Mouse (Mus musculus): ENCODE measurements at regions not wholly inside any gene's neighbourhood (a gene's known extent, or its start where the extent isn't known, plus 50 kb on each side); places are given as distances from the start of the nearest gene placed in this dataset.

GRCm38 (mm10) chr9:102782926-102783850, 51.5 kb upstream of the Ryk start:
- Histone ChIP-seq H3K4me1 (replicated peaks; ENCODE audit: control insufficient read depth, insufficient read depth, low read length) (peaks cover 9% of the 10 kb centered on the region), H3K27ac (ENCODE audit: low read depth, low read length) (no peak overlapping the region), H3K27me3 (replicated peaks; ENCODE audit: control insufficient read depth, insufficient read depth, low read length) (no peaks in the 10 kb centered on the region), H3K4me3 (ENCODE audit: low read depth, low read length) (no peak overlapping the region), H3K36me3 (ENCODE audit: control insufficient read depth, insufficient read depth) (no peaks in the 10 kb centered on the region), H3K9ac (ENCODE audit: low read depth, low read length) (no peak overlapping the region), H3K9me3 (ENCODE audit: control insufficient read depth) (no peaks in the 10 kb centered on the region), H3K4me2 (replicated peaks; ENCODE audit: low read depth) (no peak overlapping the region)
- WGBS, result 51% methylated on average over 25 of the region's 25 CpGs
- TF ChIP-seq CTCF (IDR thresholded peaks at IDR 0.05; ENCODE audit: low read depth), result no peak
- peak; percentile 55 for ATAC-seq

GRCm38 (mm10) chr9:102784329-102785026, 50.2 kb upstream of the Ryk start:
- WGBS, result 13% methylated on average over 10 of the region's 10 CpGs

More at GRCm38 (mm10) chr9:102784329-102785026, 50.2 kb upstream of the Ryk start:
- 0 out of 2 replicates have a peak, but pooled peaks have one; percentile 29 for ATAC-seq
- no peak overlapping the region for H3K4me2 ChIP-seq (replicated peaks; ENCODE audit: low read depth)
- H3K4me1 ChIP-seq (replicated peaks; ENCODE audit: control insufficient read depth, insufficient read depth, low read length), result no peaks in the 10 kb centered on the region
- H3K36me3 ChIP-seq (ENCODE audit: control insufficient read depth, insufficient read depth), result no peaks in the 10 kb centered on the region
- H3K9ac ChIP-seq (ENCODE audit: low read depth, low read length), result no peak overlapping the region
- TF ChIP-seq CTCF (IDR thresholded peaks at IDR 0.05; ENCODE audit: low read depth), result peak; percentile 99
- no peak overlapping the region for H3K27ac ChIP-seq (ENCODE audit: low read depth, low read length)
- H3K27me3 ChIP-seq (replicated peaks; ENCODE audit: control insufficient read depth, insufficient read depth, low read length), result no peaks in the 10 kb centered on the region
- H3K4me3 ChIP-seq (ENCODE audit: low read depth, low read length), result no peak overlapping the region
- no peaks in the 10 kb centered on the region for H3K9me3 ChIP-seq (ENCODE audit: control insufficient read depth)

Data from intestine, postnatal 0 days (tissue).